ENCODE assay signal across 8 mouse cellular contexts in genomic region chrX:140567711-140568407, GRCm38 (mm10). TPM values are rescaled to one million over a fixed set of nuclear protein-coding genes. Genes with fewer than 3 reads are reported as not detected.
DNase-seq lines count a peak whose midpoint lies in the region; ATAC-seq and TF ChIP-seq lines count a peak whose summit lies in the region.

No protein-coding gene starts in this region.

- peak; percentile 15 for DNase-seq in hindbrain, postnatal 0 days (ENCODE audit: low spot score)
- no peak for DNase-seq in hindbrain, embryonic 11.5 days (ENCODE audit: low spot score)
- peak; percentile 71 for DNase-seq in NIH3T3 (ENCODE audit: low read depth)
- DNase-seq in heart, postnatal 10 days = peak; percentile 70
- peak; percentile 55 for DNase-seq in lung, postnatal 14 days
- DNase-seq in cerebellum, adult 2 months = no peak
- no peak for DNase-seq in forebrain, embryonic 11.5 days (ENCODE audit: low spot score)
- DNase-seq in midbrain, embryonic 10.5 days (ENCODE audit: low spot score) = no peak

- ATAC-seq in hindbrain, postnatal 0 days = no peak
- no peak for ATAC-seq in hindbrain, embryonic 11.5 days (ENCODE audit: low FRiP score)
- no peak for ATAC-seq in forebrain, embryonic 11.5 days (replicated peaks; ENCODE audit: low FRiP score)

- TF ChIP-seq CTCF in hindbrain, postnatal 0 days (IDR thresholded peaks at IDR 0.05; ENCODE audit: low read depth) = no peak
- no peak for TF ChIP-seq CTCF in cerebellum, adult 2 months (IDR thresholded peaks at IDR 0.05; ENCODE audit: borderline replicate concordance, insufficient read depth, low read depth, low read length)

- 59% methylated on average over 1 of the region's 1 CpGs for WGBS in hindbrain, postnatal 0 days
- WGBS in hindbrain, embryonic 11.5 days = 80% methylated on average over 1 of the region's 1 CpGs
- WGBS in cerebellum, adult 2 months = 81% methylated on average over 1 of the region's 1 CpGs
- WGBS in forebrain, embryonic 11.5 days = 85% methylated on average over 1 of the region's 1 CpGs
- WGBS in midbrain, embryonic 10.5 days = 86% methylated on average over 1 of the region's 1 CpGs

- H3K27ac ChIP-seq in hindbrain, postnatal 0 days = no peak overlapping the region
- no peak overlapping the region for H3K27ac ChIP-seq in hindbrain, embryonic 11.5 days (ENCODE audit: low read depth, low read length)
- no peak overlapping the region for H3K27ac ChIP-seq in cerebellum, adult 2 months (ENCODE audit: insufficient read depth, low read length)
- H3K27ac ChIP-seq in forebrain, embryonic 11.5 days (ENCODE audit: low read depth, low read length) = no peak overlapping the region
- no peak overlapping the region for H3K27ac ChIP-seq in midbrain, embryonic 10.5 days (replicated peaks)

- H3K36me3 ChIP-seq in hindbrain, postnatal 0 days (ENCODE audit: insufficient read depth, low read length) = no peaks in the 10 kb centered on the region
- no peaks in the 10 kb centered on the region for H3K36me3 ChIP-seq in hindbrain, embryonic 11.5 days (ENCODE audit: control insufficient read depth, insufficient read depth, low read length)
- H3K36me3 ChIP-seq in forebrain, embryonic 11.5 days (ENCODE audit: control insufficient read depth, insufficient read depth, low read length) = no peaks in the 10 kb centered on the region
- no peaks in the 10 kb centered on the region for H3K36me3 ChIP-seq in midbrain, embryonic 10.5 days

- intact Hi-C loops in heart, postnatal 10 days (cut with DNase I) = no loop called here

- H3K9me3 ChIP-seq in hindbrain, postnatal 0 days (ENCODE audit: low read length) = no peaks in the 10 kb centered on the region
- H3K9me3 ChIP-seq in hindbrain, embryonic 11.5 days (ENCODE audit: control insufficient read depth, low read length) = no peaks in the 10 kb centered on the region
- H3K9me3 ChIP-seq in forebrain, embryonic 11.5 days (ENCODE audit: control insufficient read depth, low read length) = no peaks in the 10 kb centered on the region
- H3K9me3 ChIP-seq in midbrain, embryonic 10.5 days (replicated peaks) = no peaks in the 10 kb centered on the region

- TF ChIP-seq POLR2A in cerebellum, adult 2 months (IDR thresholded peaks at IDR 0.05; ENCODE audit: borderline replicate concordance, insufficient read depth, low read length) = no peak

- H3K9ac ChIP-seq in hindbrain, postnatal 0 days (replicated peaks; ENCODE audit: low read length) = no peak overlapping the region
- no peak overlapping the region for H3K9ac ChIP-seq in hindbrain, embryonic 11.5 days (ENCODE audit: low read depth, low read length)
- H3K9ac ChIP-seq in forebrain, embryonic 11.5 days (ENCODE audit: low read length) = no peak overlapping the region

- peaks cover 7% of the 10 kb centered on the region; the same call in 1 of the 2 replicates for H3K27me3 ChIP-seq in hindbrain, postnatal 0 days (ENCODE audit: insufficient read depth, low read length)
- peaks cover 9% of the 10 kb centered on the region; the same call in 1 of the 2 replicates for H3K27me3 ChIP-seq in hindbrain, embryonic 11.5 days (ENCODE audit: control insufficient read depth, insufficient read depth, low read length)
- no peaks in the 10 kb centered on the region for H3K27me3 ChIP-seq in cerebellum, adult 2 months (ENCODE audit: control insufficient read depth, insufficient read depth, low read length)
- peaks cover 72% of the 10 kb centered on the region for H3K27me3 ChIP-seq in forebrain, embryonic 11.5 days (ENCODE audit: control insufficient read depth, insufficient read depth, low read length)
- H3K27me3 ChIP-seq in midbrain, embryonic 10.5 days (ENCODE audit: low read depth, poor library complexity, severe bottlenecking) = peaks cover 98% of the 10 kb centered on the region

- H3K4me3 ChIP-seq in hindbrain, postnatal 0 days (ENCODE audit: low read length) = no peak overlapping the region
- H3K4me3 ChIP-seq in hindbrain, embryonic 11.5 days (ENCODE audit: low read depth, low read length) = no peak overlapping the region
- H3K4me3 ChIP-seq in cerebellum, adult 2 months (replicated peaks; ENCODE audit: insufficient read depth, low read depth, low read length) = no peak overlapping the region
- no peak overlapping the region for H3K4me3 ChIP-seq in forebrain, embryonic 11.5 days (ENCODE audit: low read depth, low read length)
- no peak overlapping the region for H3K4me3 ChIP-seq in midbrain, embryonic 10.5 days

- H3K4me1 ChIP-seq in hindbrain, postnatal 0 days (ENCODE audit: insufficient read depth, low read length) = no peaks in the 10 kb centered on the region
- no peaks in the 10 kb centered on the region for H3K4me1 ChIP-seq in hindbrain, embryonic 11.5 days (replicated peaks; ENCODE audit: control insufficient read depth, insufficient read depth, low read length)
- peaks cover 6% of the 10 kb centered on the region for H3K4me1 ChIP-seq in cerebellum, adult 2 months (ENCODE audit: control insufficient read depth, insufficient read depth, low read length)
- H3K4me1 ChIP-seq in forebrain, embryonic 11.5 days (replicated peaks; ENCODE audit: control insufficient read depth, insufficient read depth, low read length) = no peaks in the 10 kb centered on the region
- H3K4me1 ChIP-seq in midbrain, embryonic 10.5 days = no peaks in the 10 kb centered on the region

- no peak overlapping the region for H3K4me2 ChIP-seq in hindbrain, postnatal 0 days (ENCODE audit: low read depth, low read length)
- H3K4me2 ChIP-seq in hindbrain, embryonic 11.5 days (replicated peaks; ENCODE audit: low read depth, low read length) = no peak overlapping the region
- H3K4me2 ChIP-seq in forebrain, embryonic 11.5 days (ENCODE audit: low read depth, low read length, severe bottlenecking) = no peak overlapping the region

RNA-seq across cellular contexts. Expression of gene Tsc22d3, which starts 32.6 kb away (rescaled TPM):
- 102 and 112 TPM in 2 replicates for total RNA-seq in hindbrain, postnatal 0 days (2014; rRNA removed)
- polyA plus RNA-seq in hindbrain, postnatal 0 days (2015; fragmentation: Nextera tagmentation; extraction: Ambion mirVana) = 114 and 117 TPM in 2 replicates
- 147 and 151 TPM in 2 replicates for polyA plus RNA-seq in hindbrain, embryonic 11.5 days (2014; fragmentation: Nextera tagmentation; extraction: Ambion mirVana)
- total RNA-seq in heart, postnatal 10 days (2021) = 100 to 1,000 TPM; 138 to 195 TPM
- polyA plus RNA-seq in cerebellum, adult 2 months (2012; rRNA removed) = 155 and 168 TPM in 2 replicates
- polyA plus RNA-seq in forebrain, embryonic 11.5 days (2014; fragmentation: Nextera tagmentation; extraction: Ambion mirVana) = 101 and 105 TPM in 2 replicates
- polyA plus RNA-seq in midbrain, embryonic 10.5 days (2016; fragmentation: Nextera tagmentation; extraction: Ambion mirVana) = 133 and 146 TPM in 2 replicates

Comparison
In these comparisons a context has a peak if more than half of its experiments do, and no peak if none do; other contexts are left out.
1. DNase-seq: peak in hindbrain, postnatal 0 days (single experiment), NIH3T3 (single experiment), heart, postnatal 10 days (2 of 2) and lung, postnatal 14 days (single experiment); none in hindbrain, embryonic 11.5 days (single experiment), cerebellum, adult 2 months (0 of 2), forebrain, embryonic 11.5 days (single experiment) and midbrain, embryonic 10.5 days (single experiment).